Mouse (Mus musculus) ES-E14 (cell line): ENCODE results near the gene Aire. TPM values are rescaled to one million over a fixed set of nuclear protein-coding genes. Genes with fewer than 3 reads are reported as not detected.

Source experiments
- DNase-seq: peaks from one replicate; pipeline ENCODE4 v3.0.0-alpha.2; 2013; ENCODE audit warnings: low read depth, low spot score
- H3K27ac ChIP-seq: 2 replicates; pipeline ENCODE4 v1.5.1; 2012; ENCODE audit warnings: low read depth, mild to moderate bottlenecking, low read length, moderate library complexity, mixed read lengths; ENCODE audit not compliant: poor library complexity, insufficient read depth, severe bottlenecking
- H3K36me3 ChIP-seq: 2 replicates; pipeline ENCODE4 v1.6.1; 2012; ENCODE audit warnings: mild to moderate bottlenecking, low read length, moderate library complexity, mixed read lengths; ENCODE audit not compliant: control insufficient read depth, poor library complexity, insufficient read depth, severe bottlenecking
- H3K4me1 ChIP-seq, 2 experiments: fragments of 150-350 bp in 1 of 2; sonication (generic) in 1 of 2; 2 replicates each; pipeline ENCODE4 v1.6.1; 2012; ENCODE audit warnings: low read length in 2 of 2, mild to moderate bottlenecking in 1 of 2, mixed read lengths in 1 of 2; ENCODE audit not compliant: control insufficient read depth in 2 of 2, insufficient read depth in 2 of 2, poor library complexity in 1 of 2
- H3K4me3 ChIP-seq, 2 experiments: fragments of 150-350 bp in 1 of 2; sonication (generic) in 1 of 2; 2 replicates each; pipeline ENCODE4 v1.5.1; 2012; ENCODE audit warnings: low read length in 2 of 2, low read depth in 1 of 2, mild to moderate bottlenecking in 1 of 2, mixed read lengths in 1 of 2; ENCODE audit not compliant: insufficient read depth in 1 of 2, poor library complexity in 1 of 2, severe bottlenecking in 1 of 2
- H3K9ac ChIP-seq: 2 replicates; pipeline ENCODE4 v1.6.1; 2012; ENCODE audit warnings: low read depth, mild to moderate bottlenecking, low read length, mixed read lengths; ENCODE audit not compliant: poor library complexity, insufficient read depth, severe bottlenecking
- H3K9me3 ChIP-seq: fragments of 150-350 bp; sonication (generic); 2 replicates; pipeline ENCODE4 v1.6.1; 2012; ENCODE audit warnings: low read depth, mild to moderate bottlenecking, low read length; ENCODE audit not compliant: control insufficient read depth, insufficient read depth
- CHD2 ChIP-seq: IDR thresholded peaks from 2 replicates; pipeline ENCODE4 v1.6.1; 2014; ENCODE audit warnings: mild to moderate bottlenecking, low read depth, low read length, inconsistent platforms
- HCFC1 ChIP-seq: IDR thresholded peaks from 2 replicates; pipeline ENCODE4 v1.6.1; 2012; ENCODE audit warnings: low read length, inconsistent platforms, borderline replicate concordance; ENCODE audit not compliant: insufficient read depth
- MAFK ChIP-seq: IDR thresholded peaks from 2 replicates; pipeline ENCODE4 v1.6.1; 2014; ENCODE audit warnings: mild to moderate bottlenecking, low read depth, low read length, inconsistent platforms; ENCODE audit not compliant: insufficient read depth
- ZC3H11A ChIP-seq: IDR thresholded peaks from 2 replicates; pipeline ENCODE4 v1.6.1; 2012; ENCODE audit warnings: low read depth, mild to moderate bottlenecking, inconsistent platforms, low read length, borderline replicate concordance
- ZNF384 ChIP-seq: IDR thresholded peaks from 2 replicates; pipeline ENCODE4 v1.6.1; 2012; ENCODE audit warnings: low read depth, low read length, inconsistent platforms
- in situ Hi-C, 2 experiments: fragments of 600-800 bp; cut with MboI; formaldehyde crosslinking; loops; one replicate each; pipeline ENCODE4 v1.15.1; 2025; ENCODE audit warnings: low sequenced_read_pairs in 2 of 2, inconsistent platforms in 1 of 2; ENCODE audit not compliant: unreplicated experiment in 2 of 2
- total RNA-seq: library from RNA; depleted of rRNA; stranded (reverse); fragments of 300-350 nt; gene quantifications from 2 replicates; pipeline ENCODE4 v1.2.3, GENCODE M21; 2012

Gene Aire
- total RNA-seq, 1 experiment, result 68.3 TPM

- Histone ChIP-seq H3K27ac (no peak within 1 kb of the TSS; the same call in 1 of the 2 replicates), H3K9me3 (no peaks in the 10 kb centered on the region), H3K4me3 (peak within 1 kb of the TSS; percentile 75 to 79), H3K36me3 (peaks cover 37% of the 10 kb centered on the region), H3K4me1 (peaks cover 0 to 14% of the 10 kb centered on the region in 2 experiments; a peak in 2 of 4 replicates), H3K9ac (peak within 1 kb of the TSS; percentile 73)
- in situ Hi-C loops, result no loop called here
- TF ChIP-seq HCFC1 (no peak), MAFK (no peak), CHD2 (no peak), ZNF384 (no peak), ZC3H11A (no peak)
- DNase-seq, result no peak
These were observed 25.9 kb upstream of the Aire start, which contains the start of gene Icosl for GRCm38 (mm10) chr10:78069101-78070011. Gene Icosl, plus strand, starts transcription at chr10:78069302.

DNA sequence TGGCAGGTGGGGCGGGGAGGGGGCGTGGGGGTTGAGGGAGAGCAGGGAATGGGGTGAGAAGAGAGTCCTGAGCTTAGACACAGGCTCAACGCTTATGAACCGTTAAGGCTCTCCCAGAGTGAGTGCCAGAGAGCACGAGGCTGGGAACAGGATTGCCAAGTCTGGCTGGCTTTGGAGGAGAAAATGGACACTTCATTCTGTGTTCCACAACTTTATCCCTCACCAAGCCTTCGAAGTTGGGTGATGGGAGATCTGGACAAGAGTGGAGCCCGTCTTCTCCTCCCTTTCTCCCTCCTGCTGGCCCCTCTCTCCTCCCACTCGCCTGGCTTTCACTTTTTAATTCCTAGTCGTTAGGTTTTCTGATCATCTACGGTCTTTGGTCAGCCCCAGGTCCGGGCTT, 25.1 kb upstream of the Aire start:
- no peak overlapping the region; the same call in 1 of the 2 replicates for H3K27ac ChIP-seq

DNA sequence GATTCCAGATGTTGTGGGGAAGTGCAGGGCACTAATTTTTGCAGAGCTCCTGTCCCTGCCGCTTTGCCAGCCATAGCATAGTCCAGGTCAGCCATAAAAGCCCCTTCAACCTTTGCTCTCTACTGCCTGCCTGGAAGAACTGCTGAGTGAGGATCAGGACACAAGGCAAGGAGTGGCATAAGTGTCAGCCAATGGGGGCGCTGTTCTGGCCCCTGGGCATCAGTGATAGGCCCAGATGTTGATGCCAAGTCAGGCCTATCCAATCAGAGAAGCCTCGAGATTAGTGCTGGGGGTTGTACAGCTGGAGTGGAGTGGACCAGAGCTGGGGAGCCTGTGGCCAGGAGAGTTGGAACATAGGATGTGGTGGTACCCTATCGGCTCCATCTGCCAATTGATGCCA, 23.8 kb upstream of the Aire start:
- H3K27ac ChIP-seq, result no peak overlapping the region
- in situ Hi-C loops, result no loop called here
- H3K36me3 ChIP-seq, result peaks cover 34% of the 10 kb centered on the region
- TF ChIP-seq CHD2 (peak; percentile 91), MAFK (peak; percentile 70), ZNF384 (no peak)
- no peak overlapping the region for H3K9ac ChIP-seq
- H3K9me3 ChIP-seq, result no peaks in the 10 kb centered on the region
- DNase-seq, result no peak
- H3K4me1 ChIP-seq, result peaks cover 0 to 17% of the 10 kb centered on the region in 2 experiments; a peak in 2 of 4 replicates
- peak overlapping the region in 1 of 2 experiments; percentile 7; a peak in 1 of 4 replicates for H3K4me3 ChIP-seq

More for the DNA sequence above, 25.1 kb upstream of the Aire start:
- peaks cover 37% of the 10 kb centered on the region for H3K36me3 ChIP-seq
- H3K4me1 ChIP-seq, result peaks cover 0 to 14% of the 10 kb centered on the region in 2 experiments; a peak in 2 of 4 replicates
- no peaks in the 10 kb centered on the region for H3K9me3 ChIP-seq
- peak overlapping the region; percentile 75 to 79; a peak in 3 of 4 replicates for H3K4me3 ChIP-seq
- no peak for DNase-seq
- in situ Hi-C loops, result no loop called here
- no peak for TF ChIP-seq CHD2
- no peak for TF ChIP-seq ZC3H11A
- TF ChIP-seq ZNF384, result no peak
- TF ChIP-seq MAFK, result no peak
- TF ChIP-seq HCFC1, result no peak
- peak overlapping the region; percentile 35; the same call in 1 of the 2 replicates for H3K9ac ChIP-seq

DNA sequence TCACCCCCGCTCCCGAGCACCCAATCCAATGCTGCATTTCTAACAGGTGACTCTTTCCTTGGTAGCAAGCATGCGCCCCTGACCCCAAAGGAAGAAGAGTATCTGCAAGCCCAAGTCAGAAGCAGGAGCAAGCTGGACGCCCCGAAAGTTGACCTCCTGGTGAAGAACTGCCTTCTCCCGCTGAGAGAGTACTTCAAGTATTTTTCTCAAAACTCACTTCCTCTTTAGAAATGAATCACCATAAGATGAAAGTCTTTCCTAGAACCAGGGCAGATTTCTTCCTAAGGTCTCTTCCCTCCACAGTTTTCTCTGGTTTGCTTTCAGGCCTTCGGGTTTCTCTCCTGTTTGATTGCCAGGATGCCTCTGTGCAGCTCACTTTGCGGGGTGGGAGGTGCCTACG, 19.7 kb upstream of the Aire start:
- in situ Hi-C loops, result no loop called here

More for the DNA sequence above, 19.7 kb upstream of the Aire start:
- Histone ChIP-seq H3K4me1 (peaks cover 0 to 14% of the 10 kb centered on the region in 2 experiments; a peak in 2 of 4 replicates), H3K36me3 (peaks cover 37% of the 10 kb centered on the region), H3K4me3 (no peak overlapping the region), H3K9ac (no peak overlapping the region), H3K9me3 (no peaks in the 10 kb centered on the region), H3K27ac (no peak overlapping the region)
- TF ChIP-seq CHD2, result no peak
- no peak for TF ChIP-seq ZC3H11A
- TF ChIP-seq ZNF384, result no peak
- no peak for TF ChIP-seq MAFK
- TF ChIP-seq HCFC1, result no peak
- DNase-seq, result no peak
